Mouse (Mus musculus): ENCODE data around the gene Frs3. TPM values are rescaled to one million over a fixed set of nuclear protein-coding genes. Genes with fewer than 3 reads are reported as not detected.

Frs3 gene
- total RNA-seq, 1 experiment from 2014 or later = 0.38 TPM

DNA sequence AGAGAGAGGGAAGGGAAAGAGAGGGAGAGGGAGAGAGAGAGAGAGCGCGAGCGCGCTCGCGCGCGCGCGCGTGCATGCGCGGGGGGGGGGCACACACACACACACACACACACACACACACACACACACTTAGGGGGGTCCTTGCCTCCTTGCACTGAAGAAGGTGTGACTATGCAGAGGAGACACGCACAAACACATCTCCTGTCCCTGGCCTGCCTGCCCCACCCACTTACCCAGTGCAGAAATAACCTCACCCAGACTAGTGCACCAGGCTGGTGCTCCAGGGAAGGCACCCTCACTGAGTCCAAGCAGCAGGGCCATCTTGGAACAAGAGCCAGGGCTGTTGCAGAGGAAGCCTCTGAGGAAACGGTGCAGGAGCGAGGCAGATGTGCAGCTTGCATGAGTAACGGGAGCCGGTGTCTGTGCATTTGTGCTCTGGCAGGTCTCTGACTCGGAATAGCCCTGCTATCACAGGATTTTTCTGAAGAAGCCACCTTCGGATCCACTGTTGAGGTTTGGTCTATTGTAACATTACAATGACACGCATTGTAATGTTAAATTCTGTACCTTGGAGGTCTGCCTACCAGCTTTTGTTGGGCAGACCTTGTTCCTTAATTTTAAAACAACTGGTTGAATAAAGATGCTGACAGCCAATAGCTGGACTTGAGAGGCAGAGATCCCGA, 24.2 kb downstream of the Frs3 start:
- ATAC-seq (replicated peaks; ENCODE audit: insufficient number of reproducible peaks, low FRiP score, low TSS enrichment, poor library complexity, severe bottlenecking) = no peak

DNA sequence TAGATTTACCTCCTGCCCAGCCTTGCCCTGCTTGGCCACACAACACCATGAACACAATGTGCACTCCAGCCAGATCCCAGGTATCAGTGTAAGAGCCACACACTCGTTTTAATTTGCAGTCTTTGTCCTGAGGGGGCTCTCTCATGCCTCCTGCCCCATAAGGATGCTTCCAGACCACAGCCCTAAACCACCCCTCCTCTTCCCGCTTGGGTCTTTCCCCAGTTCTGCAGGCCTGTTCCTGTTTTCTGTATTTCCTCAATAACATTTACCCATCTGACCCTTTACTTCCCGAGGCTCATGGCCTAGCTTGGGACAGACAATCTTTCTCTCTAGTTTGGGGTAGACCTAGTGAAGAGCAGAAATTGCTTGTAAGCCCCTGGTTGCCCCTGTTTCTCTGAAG, 26.2 kb downstream of the Frs3 start:
- no peak for ATAC-seq (replicated peaks; ENCODE audit: insufficient number of reproducible peaks, low FRiP score, low TSS enrichment, poor library complexity, severe bottlenecking)

DNA sequence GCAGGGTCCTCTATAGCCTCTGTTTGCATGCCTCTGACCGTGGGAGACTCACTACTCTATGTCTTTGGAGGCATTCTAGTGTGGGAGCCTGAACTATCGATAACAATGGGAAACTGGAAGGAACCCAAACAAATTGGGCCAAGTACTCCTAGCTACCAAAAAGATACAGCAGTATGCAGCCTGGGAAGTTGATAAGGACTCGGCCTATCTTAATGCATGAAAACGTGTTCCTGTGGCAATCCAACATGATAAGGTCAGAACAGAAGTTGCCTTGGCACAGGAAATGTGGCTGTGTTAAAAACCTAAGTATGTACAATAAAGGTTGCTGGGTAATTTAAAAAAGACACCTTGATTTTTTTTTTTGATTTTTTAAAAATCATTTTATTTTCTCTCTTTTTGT, 32.4 kb downstream of the Frs3 start:
- no peak for ATAC-seq (replicated peaks; ENCODE audit: insufficient number of reproducible peaks, low FRiP score, low TSS enrichment, poor library complexity, severe bottlenecking)

DNA sequence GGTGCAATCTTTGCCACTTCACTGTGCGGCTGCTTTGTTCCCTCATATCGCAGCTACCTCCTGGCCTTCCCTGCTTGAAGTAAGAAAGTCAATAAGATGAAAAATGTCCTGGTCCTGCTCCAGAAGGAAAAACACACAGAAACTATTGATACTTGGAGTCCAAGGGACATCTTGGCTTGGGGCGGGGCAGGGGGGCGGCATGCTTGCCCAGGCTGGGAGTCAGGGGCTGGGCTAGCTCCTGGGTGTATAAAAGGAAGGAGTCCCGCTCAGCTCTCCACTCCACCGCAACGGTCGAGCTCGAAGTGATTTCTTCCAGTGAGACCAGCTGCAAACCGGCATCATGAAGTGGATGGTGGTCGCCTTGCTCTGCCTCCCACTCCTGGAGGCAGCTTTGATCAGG, 37.7 kb downstream of the Frs3 start, which contains the start of gene Pgc:
TSS of gene Pgc (plus strand) at position 277 of the 400 bp plus-strand sequence.
- ATAC-seq (replicated peaks; ENCODE audit: insufficient number of reproducible peaks, low FRiP score, low TSS enrichment, poor library complexity, severe bottlenecking) = no peak

DNA sequence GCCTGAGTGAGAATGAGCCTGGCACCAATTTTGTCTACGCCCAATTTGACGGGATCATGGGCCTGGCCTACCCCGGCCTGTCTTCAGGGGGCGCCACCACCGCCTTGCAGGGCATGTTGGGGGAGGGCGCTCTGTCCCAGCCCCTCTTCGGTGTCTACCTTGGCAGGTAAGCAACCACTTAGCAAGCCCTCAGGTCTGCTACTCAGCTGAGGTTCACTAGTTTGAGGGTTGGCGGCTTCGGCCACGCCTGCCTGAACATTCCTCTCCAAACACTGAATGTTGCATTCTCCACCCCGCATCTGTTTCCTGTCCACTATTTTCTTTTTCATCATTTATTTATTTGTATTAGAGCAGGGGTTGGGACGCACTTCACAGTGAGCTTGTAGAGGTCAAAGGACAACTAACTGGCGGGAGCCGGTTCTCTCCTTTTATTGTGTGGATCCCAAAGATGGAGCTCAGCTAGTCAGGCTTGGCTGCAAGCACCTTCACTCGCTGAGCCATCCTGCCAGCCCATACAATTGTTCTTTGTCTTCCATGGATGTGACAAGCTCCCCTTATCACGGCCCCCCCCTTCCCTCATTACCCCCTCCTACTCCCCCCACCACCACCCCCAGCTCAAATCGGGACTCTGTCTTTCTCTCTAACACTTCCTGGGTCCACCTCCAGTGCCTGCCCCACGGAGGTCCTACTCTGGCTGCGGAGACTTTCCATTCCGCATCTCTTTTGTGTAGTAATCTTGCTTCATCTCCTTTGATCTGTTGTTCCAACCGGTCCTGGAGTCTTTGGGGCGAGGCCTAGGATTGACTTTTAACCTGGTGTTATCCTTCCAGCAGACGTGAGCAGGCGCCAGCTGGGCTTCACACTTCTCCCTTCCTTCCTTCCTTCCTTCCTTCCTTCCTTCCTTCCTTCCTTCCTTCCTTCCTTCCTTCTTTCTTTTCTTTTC, 42.1 kb downstream of the Frs3 start:
- ATAC-seq (replicated peaks; ENCODE audit: insufficient number of reproducible peaks, low FRiP score, low TSS enrichment, poor library complexity, severe bottlenecking) = no peak

DNA sequence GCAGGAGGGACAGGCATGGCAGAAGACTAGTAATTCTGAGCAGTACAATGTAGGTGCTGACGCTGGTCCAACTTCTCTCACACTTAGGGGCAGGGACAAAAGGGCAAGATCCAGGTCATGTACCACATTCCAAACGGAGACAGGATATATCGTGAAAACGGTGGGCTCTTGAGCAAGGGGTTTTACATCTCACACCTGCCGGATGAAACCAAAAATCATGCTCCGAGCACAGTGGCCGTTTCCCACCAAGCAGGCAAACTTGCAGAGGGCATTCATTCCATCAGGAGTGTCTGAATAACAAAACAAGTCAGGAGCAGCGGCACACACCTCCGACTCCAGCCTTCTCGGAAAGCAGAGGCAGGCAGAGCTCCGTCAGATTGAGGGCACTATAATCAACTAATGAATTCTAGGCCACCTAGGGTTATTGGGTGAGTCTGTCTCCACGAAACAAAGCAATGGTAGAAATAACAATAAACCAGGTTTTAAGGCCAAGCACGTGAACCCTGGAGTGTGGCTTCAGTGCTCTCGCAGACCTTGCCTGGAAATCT, 46.8 kb downstream of the Frs3 start:
- no peak for ATAC-seq (replicated peaks; ENCODE audit: insufficient number of reproducible peaks, low FRiP score, low TSS enrichment, poor library complexity, severe bottlenecking)

DNA sequence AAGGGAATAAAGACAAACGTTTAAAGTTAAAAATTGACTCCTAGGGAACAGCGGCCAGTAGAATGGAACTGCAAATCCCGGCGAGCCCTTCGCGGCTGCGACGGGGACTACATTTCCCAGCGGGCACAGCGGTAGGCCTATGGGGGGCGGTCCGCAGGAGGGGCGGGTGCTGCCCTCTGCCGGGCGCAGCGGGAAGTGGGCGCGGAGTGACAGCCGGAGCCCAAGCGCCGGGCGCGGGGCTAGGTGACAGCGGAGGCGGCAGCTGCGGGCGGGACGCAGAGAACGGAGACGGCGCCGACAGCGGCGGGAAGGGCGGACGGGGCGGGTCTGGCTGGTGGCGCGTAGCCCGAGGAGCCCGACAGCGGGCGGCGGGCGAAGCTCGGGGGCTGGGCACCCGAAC, 48.0 kb downstream of the Frs3 start, which contains the start of gene Tfeb:
TSS of gene Tfeb (plus strand) at position 175 of the 400 bp plus-strand sequence.
- peak; percentile 62 for ATAC-seq (replicated peaks; ENCODE audit: insufficient number of reproducible peaks, low FRiP score, low TSS enrichment, poor library complexity, severe bottlenecking)

DNA sequence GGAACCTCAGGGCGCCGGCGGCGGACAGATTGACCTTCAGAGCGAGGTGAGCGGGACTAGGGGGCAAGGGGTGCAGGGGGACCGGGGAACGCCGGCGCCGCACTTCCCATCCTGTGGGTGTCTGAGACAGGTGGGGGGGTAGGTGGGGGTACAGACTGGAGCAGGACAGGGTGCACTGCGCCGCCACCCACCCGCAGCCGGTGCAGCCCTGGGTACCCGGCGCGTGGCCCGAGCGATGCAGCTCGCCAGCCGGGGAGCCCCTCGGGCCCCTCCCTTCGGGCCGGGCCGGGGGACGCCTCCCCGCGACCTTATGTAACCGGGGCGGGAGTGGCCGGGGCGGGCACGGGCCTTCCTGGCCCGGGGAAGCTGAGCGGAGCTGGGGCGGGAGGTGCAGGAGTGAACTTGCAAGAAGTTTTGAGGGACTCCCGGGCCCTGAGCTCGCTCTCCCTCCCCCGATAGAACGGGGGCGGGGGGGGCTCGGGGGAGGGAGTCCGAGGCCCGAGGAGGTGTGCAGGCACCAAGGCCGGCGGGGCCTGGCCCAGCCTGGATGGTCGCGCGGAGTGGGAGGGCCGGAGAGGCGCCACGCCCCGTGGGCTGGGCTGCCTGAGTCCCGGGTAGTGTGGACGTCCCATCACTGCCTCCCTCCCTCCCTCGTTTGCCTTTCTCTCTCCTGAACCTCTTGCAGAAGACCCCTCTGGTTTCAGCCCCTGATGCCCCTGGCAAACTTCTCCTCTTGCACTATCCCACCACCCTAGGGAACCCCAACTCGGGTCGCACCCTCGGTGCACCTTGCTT, 48.6 kb downstream of the Frs3 start:
- ATAC-seq (replicated peaks; ENCODE audit: insufficient number of reproducible peaks, low FRiP score, low TSS enrichment, poor library complexity, severe bottlenecking) = peak; percentile 59

DNA sequence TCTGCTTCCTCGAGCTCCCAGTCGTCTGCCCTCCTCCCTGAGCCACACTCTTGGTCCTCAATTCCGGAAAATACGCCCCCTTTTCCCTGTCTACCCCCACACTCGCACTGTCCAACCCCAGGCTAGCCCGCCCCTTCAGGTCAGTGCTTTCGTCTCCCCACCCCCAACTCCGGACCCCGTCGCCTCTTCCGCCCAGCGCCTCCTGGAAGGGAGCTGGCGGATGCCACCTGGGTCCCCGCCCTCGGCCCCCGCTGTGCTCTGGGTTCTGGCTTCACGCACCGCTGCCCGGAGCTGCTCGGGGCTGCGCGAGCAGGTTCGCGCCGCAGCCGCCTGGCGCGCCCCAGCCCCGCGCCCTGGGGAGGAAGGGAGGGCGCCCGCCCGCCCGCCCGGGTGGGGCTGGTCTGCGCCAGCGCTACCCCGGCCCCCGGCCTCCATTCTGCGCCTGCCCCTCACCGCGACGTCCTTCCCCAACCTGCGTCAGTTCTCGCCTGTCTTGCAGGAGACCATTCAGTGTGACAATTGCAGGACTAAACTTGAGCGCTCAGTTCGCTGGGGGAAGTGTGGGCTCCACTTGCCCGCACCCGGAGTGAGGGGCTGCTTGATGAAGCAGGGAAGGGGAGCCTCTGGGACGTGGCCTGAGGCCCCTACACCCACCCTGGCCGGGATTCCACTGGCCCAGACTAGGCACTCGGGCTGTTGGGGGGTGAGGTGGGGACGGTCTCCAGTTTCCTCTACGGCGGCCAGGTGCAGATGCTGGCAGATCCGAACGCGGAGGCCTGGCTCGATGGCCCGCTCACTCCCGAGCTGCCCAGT, 49.4 kb downstream of the Frs3 start:
- ATAC-seq (replicated peaks; ENCODE audit: insufficient number of reproducible peaks, low FRiP score, low TSS enrichment, poor library complexity, severe bottlenecking) = peak; percentile 5; the same call in 1 of the 2 replicates

DNA sequence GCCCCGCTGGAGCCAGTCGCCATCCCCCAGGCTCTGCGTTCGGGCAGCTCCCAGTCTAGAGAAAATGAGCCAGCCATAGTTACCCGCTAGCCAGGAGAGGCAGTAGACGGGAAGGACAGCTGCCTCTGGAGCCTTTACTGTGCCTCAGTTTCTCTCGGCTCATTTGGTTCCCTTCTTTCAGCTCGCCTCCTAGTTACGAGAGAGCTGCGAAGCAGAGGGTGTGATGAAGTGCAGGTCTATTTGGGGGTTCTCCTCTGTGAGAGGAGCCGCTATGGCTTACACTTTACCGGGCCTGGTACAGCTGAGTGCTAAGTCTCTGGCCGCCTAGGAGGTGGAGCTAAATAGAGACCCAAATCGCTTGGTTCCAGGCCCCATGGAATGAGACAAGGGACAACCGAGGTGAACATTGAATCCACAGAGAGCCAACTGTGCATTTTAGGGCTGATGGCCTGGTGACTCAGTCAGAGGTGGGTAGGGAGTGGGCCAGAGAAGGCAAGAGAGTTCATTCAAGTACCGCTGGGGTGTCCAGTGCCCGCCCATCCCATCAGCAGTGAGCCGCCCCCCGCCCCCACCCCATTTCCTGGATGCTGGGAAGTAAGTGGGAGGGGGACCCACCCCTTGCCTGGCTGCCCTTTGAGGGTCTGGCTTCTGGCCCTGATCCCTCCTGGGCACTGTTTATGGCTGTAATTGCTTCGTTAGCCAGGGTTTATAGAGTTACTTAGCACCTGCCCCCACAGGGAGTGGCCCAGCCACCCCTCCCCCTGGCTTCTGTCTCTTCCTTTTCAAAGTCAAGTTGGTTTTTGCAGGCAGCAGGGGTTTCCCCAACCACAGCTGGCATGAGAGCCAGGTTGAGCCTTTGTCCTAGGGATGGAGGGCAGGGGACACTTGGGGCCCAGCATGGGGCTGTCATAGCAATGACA, 50.3 kb downstream of the Frs3 start:
- ATAC-seq (replicated peaks; ENCODE audit: insufficient number of reproducible peaks, low FRiP score, low TSS enrichment, poor library complexity, severe bottlenecking) = 0 out of 2 replicates have a peak, but pooled peaks have one; percentile 6

DNA sequence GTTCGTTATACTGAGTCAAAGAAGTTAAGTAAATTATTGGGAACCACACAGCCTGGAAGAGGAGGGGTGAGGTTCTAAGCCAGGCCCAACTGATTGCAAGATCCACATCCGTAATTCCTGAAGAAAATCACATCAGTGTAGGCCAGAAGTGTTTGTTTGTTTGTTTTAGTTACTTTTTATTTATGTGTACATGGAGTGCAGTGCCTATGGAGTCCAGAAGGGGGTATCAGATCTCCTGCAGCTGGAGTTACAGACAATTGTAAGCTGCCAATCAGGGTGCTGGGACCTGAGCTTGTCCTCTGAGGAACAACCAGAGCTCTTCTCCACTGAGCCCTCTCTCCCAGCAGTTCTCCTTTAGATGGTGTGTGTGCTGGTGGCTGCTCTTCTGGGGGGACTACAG, 51.4 kb downstream of the Frs3 start:
- no peak for ATAC-seq (replicated peaks; ENCODE audit: insufficient number of reproducible peaks, low FRiP score, low TSS enrichment, poor library complexity, severe bottlenecking)

DNA sequence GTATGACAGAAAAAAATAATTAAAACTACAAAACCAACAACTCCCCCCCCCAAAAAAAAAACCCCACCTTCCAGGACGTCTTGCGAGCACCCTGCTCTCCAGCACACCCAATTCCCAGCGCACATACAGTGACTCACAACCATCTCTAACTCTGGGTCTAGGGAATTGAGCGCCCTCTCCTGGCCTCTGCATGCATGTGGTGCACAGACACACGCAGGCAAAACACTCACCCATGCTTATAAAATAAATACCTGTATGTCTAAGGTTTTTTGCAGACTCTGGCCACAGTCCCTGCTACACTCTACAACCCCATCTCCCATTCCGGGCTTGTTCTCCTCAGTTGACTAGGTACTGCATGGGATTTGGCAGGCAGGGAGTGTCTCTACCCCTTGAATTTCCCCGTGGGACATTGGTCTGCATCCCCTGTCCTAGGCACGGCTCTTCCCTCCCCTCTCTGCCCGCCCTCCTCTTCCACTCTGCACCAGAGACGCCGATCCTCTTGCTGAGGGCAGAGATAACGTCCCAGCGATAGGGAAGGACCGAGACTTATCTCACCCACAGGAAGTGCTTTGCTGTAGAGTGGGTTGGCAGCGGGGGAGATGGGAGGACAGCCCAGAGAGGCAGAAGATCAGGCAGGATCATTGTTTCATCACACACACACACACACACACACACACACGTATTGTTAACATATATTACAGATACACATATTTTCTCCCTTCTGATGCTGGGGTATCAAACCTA, 54.3 kb downstream of the Frs3 start:
- no peak for ATAC-seq (replicated peaks; ENCODE audit: insufficient number of reproducible peaks, low FRiP score, low TSS enrichment, poor library complexity, severe bottlenecking)

DNA sequence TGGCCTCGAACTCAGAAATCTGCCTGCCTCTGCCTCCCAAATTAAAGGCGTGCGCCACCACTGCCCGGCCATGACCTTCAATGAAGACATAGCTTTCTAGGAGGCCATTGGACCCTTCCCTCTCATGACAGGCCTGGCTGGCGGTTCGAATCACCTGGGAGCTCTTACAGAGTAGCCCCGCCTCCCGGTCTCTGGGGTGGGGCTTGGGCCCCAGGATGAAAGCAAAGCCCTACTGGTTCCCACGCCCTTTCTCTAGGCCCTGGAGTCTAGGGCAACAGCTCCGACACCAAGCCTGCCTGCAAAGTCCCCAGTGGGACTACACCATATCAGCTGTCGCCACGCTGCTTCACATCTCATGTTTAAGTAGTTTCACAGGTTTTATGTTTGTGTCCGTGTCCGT, 55.3 kb downstream of the Frs3 start:
- ATAC-seq (replicated peaks; ENCODE audit: insufficient number of reproducible peaks, low FRiP score, low TSS enrichment, poor library complexity, severe bottlenecking) = no peak

DNA sequence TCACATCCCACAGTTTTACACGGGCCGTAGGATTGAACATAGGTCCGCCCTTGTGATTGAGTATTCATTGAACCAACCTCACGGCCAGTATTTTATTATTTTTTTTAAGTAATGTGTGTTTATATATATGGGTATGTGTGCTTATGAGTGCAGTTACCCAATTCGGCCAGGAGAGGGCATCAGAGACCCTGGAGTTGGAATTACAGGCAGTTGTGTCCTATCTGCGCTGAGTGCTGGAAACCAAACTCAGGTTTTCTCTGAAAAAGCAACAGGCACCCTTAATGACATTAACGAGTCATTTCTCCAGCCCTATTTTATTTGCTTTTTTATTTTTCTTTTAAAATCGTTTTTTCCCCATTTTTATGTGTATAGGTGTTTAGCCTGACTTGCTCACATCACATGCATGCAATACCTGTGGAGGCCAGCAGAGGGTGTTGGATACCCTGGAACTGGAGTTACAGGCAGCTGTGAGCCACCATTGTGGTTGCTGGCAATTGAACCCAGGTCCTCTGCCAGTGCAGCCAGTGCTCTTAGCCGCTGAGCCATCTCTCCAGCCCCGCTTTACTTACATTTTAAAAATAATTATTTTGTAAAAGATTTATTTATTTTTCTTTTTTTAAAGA, 56.0 kb downstream of the Frs3 start:
- ATAC-seq (replicated peaks; ENCODE audit: insufficient number of reproducible peaks, low FRiP score, low TSS enrichment, poor library complexity, severe bottlenecking) = no peak

DNA sequence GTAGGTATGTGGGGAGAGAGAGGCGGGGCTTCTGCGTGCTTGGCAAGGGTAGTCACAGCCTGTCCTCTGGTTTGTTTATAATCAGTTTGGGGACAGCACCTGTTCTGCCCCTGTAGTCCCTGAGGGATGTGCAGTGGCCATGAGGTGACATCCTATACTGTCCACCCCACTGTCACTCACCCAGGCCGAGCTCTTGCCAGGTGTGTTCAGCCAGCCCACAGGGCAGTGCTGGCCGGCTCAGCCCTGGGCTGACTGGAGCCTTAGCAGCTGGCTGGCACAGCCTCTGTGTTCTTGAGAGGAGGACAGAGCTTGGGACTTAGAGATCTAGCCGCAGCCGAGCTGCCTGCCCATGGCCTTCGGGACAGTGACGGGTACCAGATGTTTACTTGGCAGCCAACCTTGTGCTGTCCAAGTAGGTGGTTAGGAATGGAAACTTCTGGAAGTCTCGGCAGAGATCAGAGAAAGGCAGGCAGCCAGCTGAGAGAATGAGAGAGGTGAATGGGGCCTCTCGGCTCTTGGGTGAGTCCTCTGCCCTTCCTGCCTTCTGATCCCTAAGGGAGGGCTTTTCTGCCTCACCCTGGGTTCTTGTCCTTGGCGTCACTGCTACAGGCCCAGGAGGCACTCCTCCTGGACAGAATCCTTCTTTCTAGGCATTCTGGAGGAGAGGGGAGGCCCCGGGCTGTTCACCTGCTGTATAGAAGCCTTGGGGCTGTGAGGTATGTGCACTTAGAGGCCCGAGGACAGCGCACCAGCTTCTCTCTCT, 60.1 kb downstream of the Frs3 start:
- ATAC-seq (replicated peaks; ENCODE audit: insufficient number of reproducible peaks, low FRiP score, low TSS enrichment, poor library complexity, severe bottlenecking) = no peak
